Mouse (Mus musculus) kidney, postnatal 0 days (tissue): ENCODE results near the gene Tarbp2. TPM values are rescaled to one million over a fixed set of nuclear protein-coding genes. Genes with fewer than 3 reads are reported as not detected.

Experiments used
- ATAC-seq: fragments of 200-750 bp; cut with Nextera tagmentation; replicated peaks from 2 replicates; pipeline ENCODE4 v1.8.0; 2017; ENCODE audit warnings: low read depth, moderate number of reproducible peaks, moderate TSS enrichment, moderate library complexity; ENCODE audit not compliant: low FRiP score
- DNase-seq: peaks from one replicate; pipeline ENCODE4 v3.0.0-alpha.2; 2016; ENCODE audit warnings: low spot score
- H3K27ac ChIP-seq: fragments of 300-500 bp; sonication (generic); 2 replicates; pipeline ENCODE4 v1.5.1; 2014; ENCODE audit warnings: mild to moderate bottlenecking
- H3K27me3 ChIP-seq: fragments of 300-500 bp; sonication (generic); 2 replicates; pipeline ENCODE4 v1.6.1; 2014; ENCODE audit warnings: low read length, mixed read lengths; ENCODE audit not compliant: insufficient read depth
- H3K36me3 ChIP-seq: fragments of 300-500 bp; sonication (generic); 2 replicates; pipeline ENCODE4 v1.6.1; 2014; ENCODE audit warnings: low read length, mixed read lengths; ENCODE audit not compliant: insufficient read depth
- H3K4me1 ChIP-seq: fragments of 300-500 bp; sonication (generic); replicated peaks from 2 replicates; pipeline ENCODE4 v1.6.1; 2014; ENCODE audit warnings: antibody characterized with exemption, low read length, mixed read lengths; ENCODE audit not compliant: insufficient read depth
- H3K4me2 ChIP-seq: fragments of 300-500 bp; sonication (generic); 2 replicates; pipeline ENCODE4 v1.6.1; 2014; ENCODE audit warnings: mild to moderate bottlenecking, low read length, moderate library complexity, mixed read lengths
- H3K4me3 ChIP-seq: fragments of 300-500 bp; sonication (generic); replicated peaks from 2 replicates; pipeline ENCODE4 v1.5.1; 2014; ENCODE audit warnings: low read depth, low read length
- H3K9ac ChIP-seq: fragments of 300-500 bp; sonication (generic); 2 replicates; pipeline ENCODE4 v1.6.1; 2014; ENCODE audit warnings: low read depth, low read length
- H3K9me3 ChIP-seq: fragments of 300-500 bp; sonication (generic); replicated peaks from 2 replicates; pipeline ENCODE4 v1.6.1; 2016; ENCODE audit warnings: low read length, inconsistent platforms, mixed read lengths
- CTCF ChIP-seq: IDR thresholded peaks from 2 replicates; pipeline ENCODE4 v1.5.1; 2016; ENCODE audit warnings: antibody characterized with exemption, low read depth, mild to moderate bottlenecking, moderate library complexity
- WGBS: fragments of 180-500 bp; shearing (Covaris S2); extraction: QIAGEN DNeasy Blood & Tissue Kit; methylation state at CpG from one replicate; pipeline ENCODE4 v1.1.7; 2014; 5-methylcytosine and 5-hydroxymethylcytosine counted together
- polyA plus RNA-seq: library from polyadenylated mRNA; unstranded; fragments of >200 nt; fragmentation: Nextera tagmentation; extraction: Ambion mirVana; gene quantifications from 2 replicates; pipeline ENCODE4 v1.2.1, GENCODE M21; 2015

Gene Tarbp2
- polyA plus RNA-seq, 1 experiment from 2014 or later = 57.2 TPM

DNA sequence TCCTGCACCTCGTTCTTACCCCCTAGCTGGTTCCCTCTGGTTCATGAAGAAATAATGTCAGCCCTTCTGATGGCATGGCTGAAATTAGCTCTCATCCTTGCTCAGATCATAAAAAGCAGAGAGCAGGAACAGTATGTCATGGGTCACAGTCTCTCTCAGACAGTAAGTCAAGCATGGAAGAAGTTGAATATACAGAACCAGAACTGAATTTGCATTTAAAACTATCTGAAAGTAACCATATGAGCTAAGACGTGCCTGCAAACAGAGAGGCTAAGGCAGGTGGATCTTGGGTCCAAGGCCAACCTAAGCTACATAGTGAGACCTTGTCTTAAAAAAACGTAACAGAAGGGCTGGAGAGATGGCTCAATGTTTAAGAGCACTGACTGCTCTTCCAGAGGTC, 5.0 kb upstream of the Tarbp2 start:
- H3K4me1 ChIP-seq = peaks cover 32% of the 10 kb centered on the region
- no peak overlapping the region for H3K9ac ChIP-seq
- no peak overlapping the region for H3K4me2 ChIP-seq
- H3K9me3 ChIP-seq = no peaks in the 10 kb centered on the region
- TF ChIP-seq CTCF = no peak
- no peak for DNase-seq
- no peak overlapping the region for H3K4me3 ChIP-seq
- WGBS = 64% methylated on average over 3 of the region's 3 CpGs
- H3K36me3 ChIP-seq = no peaks in the 10 kb centered on the region
- H3K27me3 ChIP-seq = no peaks in the 10 kb centered on the region
- no peak for ATAC-seq
- H3K27ac ChIP-seq = no peak overlapping the region

- Histone ChIP-seq H3K9me3 (no peaks in the 10 kb centered on the region), H3K4me1 (peaks cover 33% of the 10 kb centered on the region), H3K27ac (no peak overlapping the region), H3K4me3 (no peak overlapping the region), H3K36me3 (no peaks in the 10 kb centered on the region), H3K4me2 (no peak overlapping the region), H3K9ac (no peak overlapping the region), H3K27me3 (no peaks in the 10 kb centered on the region)
- no peak for TF ChIP-seq CTCF
- DNase-seq (no peak), ATAC-seq (no peak)
- 89% methylated on average over 2 of the region's 2 CpGs for WGBS
Observed at GRCm38 (mm10) chr15:102515261-102515660, 2.7 kb upstream of the Tarbp2 start.

- no peak for ATAC-seq
- no peak for DNase-seq
- H3K36me3 ChIP-seq = no peaks in the 10 kb centered on the region
- H3K9ac ChIP-seq = peak overlapping the region; percentile 58; the same call in 1 of the 2 replicates
- peaks cover 32% of the 10 kb centered on the region for H3K4me1 ChIP-seq
- no peak overlapping the region for H3K27ac ChIP-seq
- H3K4me3 ChIP-seq = peak overlapping the region; percentile 67
- no peaks in the 10 kb centered on the region for H3K27me3 ChIP-seq
- 41% methylated on average over 4 of the region's 4 CpGs for WGBS
- peak overlapping the region; percentile 84 for H3K4me2 ChIP-seq
- H3K9me3 ChIP-seq = no peaks in the 10 kb centered on the region
- no peak for TF ChIP-seq CTCF
Observed at GRCm38 (mm10) chr15:102515791-102516190, 2.2 kb upstream of the Tarbp2 start.

GRCm38 (mm10) chr15:102516293-102516692, 1.7 kb upstream of the Tarbp2 start:
- Histone ChIP-seq H3K36me3 (no peaks in the 10 kb centered on the region), H3K4me3 (peak overlapping the region; percentile 67), H3K9ac (peak overlapping the region; percentile 58), H3K27ac (peak overlapping the region; percentile 79), H3K4me1 (peaks cover 28% of the 10 kb centered on the region), H3K9me3 (no peaks in the 10 kb centered on the region), H3K27me3 (no peaks in the 10 kb centered on the region), H3K4me2 (peak overlapping the region; percentile 84)
- TF ChIP-seq CTCF = no peak
- WGBS = under 1% methylated on average over 11 of the region's 12 CpGs
- DNase-seq = peak; percentile 52
- ATAC-seq = no peak

DNA sequence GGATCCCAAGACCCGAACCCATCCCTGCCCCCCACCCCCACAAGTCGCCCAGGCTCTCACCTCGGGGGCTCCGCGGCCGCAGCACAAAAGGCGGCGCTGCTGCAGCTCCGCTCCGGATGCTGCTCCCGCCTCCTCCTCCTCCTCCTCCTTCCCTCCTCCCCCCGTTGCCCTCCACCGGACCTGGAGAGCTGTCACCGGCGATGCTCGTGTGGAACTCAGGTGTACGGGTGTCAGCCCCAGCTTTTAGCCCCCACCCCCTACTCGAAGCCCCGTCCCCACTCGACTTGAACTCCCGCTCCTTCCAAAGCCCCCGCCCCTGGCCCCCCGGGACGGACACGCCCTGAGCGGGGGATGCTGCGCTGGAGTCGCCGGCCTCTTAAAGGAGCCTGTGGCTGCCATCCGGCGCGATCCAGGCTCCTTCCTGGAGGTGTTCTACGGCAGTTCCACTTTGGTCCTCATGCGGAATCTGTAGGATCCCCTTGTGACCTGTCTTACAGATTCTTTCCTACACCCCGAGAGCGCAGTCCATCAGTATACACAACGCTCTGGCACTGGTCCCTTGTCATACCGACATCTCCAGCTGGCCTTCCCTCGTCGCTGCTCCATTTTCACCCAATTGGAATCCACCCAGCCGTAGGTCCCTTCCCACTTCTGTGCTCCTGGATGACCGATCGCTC, 1.1 kb upstream of the Tarbp2 start, which contains the start of gene Map3k12:
Gene Map3k12 (minus strand): TSS at position 337 of the 677 bp plus-strand sequence.
- H3K27ac ChIP-seq = peak within 1 kb of the TSS; percentile 79
- no peak for TF ChIP-seq CTCF
- ATAC-seq (no peak), DNase-seq (peak; percentile 80)
- H3K4me2 ChIP-seq = peak within 1 kb of the TSS; percentile 84
- peak within 1 kb of the TSS; percentile 58 for H3K9ac ChIP-seq
- H3K4me3 ChIP-seq = peak within 1 kb of the TSS; percentile 67
- H3K27me3 ChIP-seq = no peaks in the 10 kb centered on the region
- no peaks in the 10 kb centered on the region for H3K36me3 ChIP-seq
- 0% methylated on average over 42 of the region's 43 CpGs for WGBS
- peaks cover 24% of the 10 kb centered on the region for H3K4me1 ChIP-seq
- H3K9me3 ChIP-seq = no peaks in the 10 kb centered on the region

DNA sequence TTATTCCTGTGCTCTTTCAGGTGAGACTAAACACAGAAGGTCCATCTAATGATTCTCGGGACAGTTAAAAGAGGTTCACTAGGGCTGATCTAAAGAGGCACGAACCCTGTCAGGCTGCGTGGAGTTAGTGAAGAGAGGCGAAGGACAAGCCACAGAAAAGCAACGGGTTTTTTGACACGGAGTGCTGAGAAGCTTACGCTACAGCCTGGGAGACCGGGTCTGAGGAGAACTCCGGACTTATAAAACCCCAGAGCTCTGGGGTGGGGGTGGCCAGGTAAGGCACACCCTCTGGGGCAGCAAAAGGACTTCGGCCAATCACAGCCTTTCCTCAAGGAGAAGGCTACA, 389 bp upstream of the Tarbp2 start:
- H3K4me3 ChIP-seq = peak overlapping the region; percentile 67
- peak overlapping the region; percentile 79 for H3K27ac ChIP-seq
- no peaks in the 10 kb centered on the region for H3K27me3 ChIP-seq
- DNase-seq = no peak
- H3K4me1 ChIP-seq = peaks cover 18% of the 10 kb centered on the region
- TF ChIP-seq CTCF = no peak
- peaks cover 4% of the 10 kb centered on the region; the same call in 1 of the 2 replicates for H3K36me3 ChIP-seq
- peak overlapping the region; percentile 84 for H3K4me2 ChIP-seq
- H3K9me3 ChIP-seq = no peaks in the 10 kb centered on the region
- no peak; the same call in 1 of the 2 replicates for ATAC-seq
- WGBS = 0% methylated on average over 10 of the region's 10 CpGs
- peak overlapping the region; percentile 58; the same call in 1 of the 2 replicates for H3K9ac ChIP-seq

- Histone ChIP-seq H3K9ac (peak overlapping the region; percentile 71), H3K9me3 (no peaks in the 10 kb centered on the region), H3K4me3 (peak overlapping the region; percentile 67), H3K36me3 (peaks cover 7% of the 10 kb centered on the region), H3K4me2 (peak overlapping the region; percentile 84), H3K27me3 (no peaks in the 10 kb centered on the region), H3K4me1 (peaks cover 14% of the 10 kb centered on the region), H3K27ac (peak overlapping the region; percentile 97)
- ATAC-seq (no peak), DNase-seq (no peak)
- TF ChIP-seq CTCF = no peak
- WGBS = 14% methylated on average over 9 of the region's 9 CpGs
Observed at GRCm38 (mm10) chr15:102518859-102519201, 838 bp downstream of the Tarbp2 start.
